Mouse (Mus musculus) brain, embryonic 18.5 days (tissue): ENCODE measurements at regions not wholly inside any gene's neighbourhood (a gene's known extent, or its start where the extent isn't known, plus 50 kb on each side); places are given as distances from the start of the nearest gene placed in this dataset.

ENCODE experiments used
- DNase-seq: peaks from one replicate; pipeline ENCODE4 v3.0.0-alpha.2; 2012; ENCODE audit warnings: low read depth, low spot score

- DNase-seq, result no peak
These were observed 1521.9 kb upstream of the Gm6569 start for GRCm38 (mm10) chr15:72312417-72312816.

- no peak for DNase-seq
These were observed 1512.8 kb upstream of the Gm6569 start for GRCm38 (mm10) chr15:72321528-72321927.

- DNase-seq, result no peak
These were observed 1512.2 kb upstream of the Gm6569 start for GRCm38 (mm10) chr15:72322127-72322526.

DNA sequence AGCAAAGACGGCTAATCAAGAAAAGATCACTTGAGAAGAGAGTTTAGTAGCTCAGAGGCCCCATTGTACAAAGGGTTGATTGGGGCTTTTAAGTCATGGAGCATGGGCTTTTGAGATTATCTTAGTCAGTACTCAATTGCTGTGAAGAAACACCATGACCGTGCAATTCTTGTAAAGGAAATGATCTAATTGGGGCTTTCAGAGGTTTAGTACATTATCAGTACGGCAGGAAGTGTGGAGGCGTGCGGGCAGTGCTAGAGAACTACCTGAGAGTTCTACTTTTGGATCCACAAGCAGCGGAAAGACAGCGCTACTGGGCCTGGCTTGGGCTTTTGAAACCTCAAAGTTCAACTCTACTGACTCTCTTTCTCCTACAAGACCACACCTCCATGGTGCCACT, 1511.2 kb upstream of the Gm6569 start:
- no peak for DNase-seq

DNA sequence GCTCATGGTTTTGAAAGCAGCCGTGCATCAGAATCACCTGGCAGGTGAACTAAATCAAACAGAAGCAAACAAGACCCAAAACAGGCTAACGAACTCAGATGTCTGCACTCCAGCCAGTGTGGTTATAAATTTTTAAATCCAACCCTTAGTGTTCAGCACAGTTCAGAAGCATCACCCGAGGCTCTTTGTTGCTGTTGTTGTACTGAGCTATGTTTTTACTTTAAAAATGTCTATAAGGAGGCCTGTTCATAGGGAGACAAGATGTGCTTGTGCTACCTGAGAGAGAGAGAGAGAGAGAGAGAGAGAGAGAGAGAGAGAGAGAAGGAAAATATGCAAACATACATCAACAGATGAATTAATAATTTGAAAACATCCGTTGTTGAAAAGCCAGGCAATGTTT, 1503.1 kb upstream of the Gm6569 start:
- no peak for DNase-seq

- no peak for DNase-seq
These were observed 1499.9 kb upstream of the Gm6569 start for GRCm38 (mm10) chr15:72334497-72334896.

GRCm38 (mm10) chr15:72339629-72340028, 1494.7 kb upstream of the Gm6569 start:
- DNase-seq, result no peak

DNA sequence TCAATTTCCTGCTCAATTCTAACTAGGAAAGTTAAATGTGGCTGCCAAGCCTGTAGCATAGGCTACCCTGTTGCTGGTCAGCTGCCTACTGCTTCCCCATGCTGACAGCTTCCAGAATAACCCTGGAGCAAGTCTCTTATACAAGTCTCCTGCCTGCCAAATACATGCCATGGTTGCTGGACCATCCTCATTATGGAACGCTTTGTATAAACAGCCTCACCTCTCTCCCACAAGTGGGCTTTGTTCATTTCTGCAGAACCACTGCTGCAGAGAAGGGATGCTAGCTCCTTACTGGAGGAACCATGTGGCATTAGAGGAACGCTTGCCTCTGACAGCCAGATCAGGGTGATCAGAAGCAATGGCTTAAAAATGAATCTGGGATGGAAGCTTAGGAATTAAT, 1492.4 kb upstream of the Gm6569 start:
- no peak for DNase-seq

- no peak for DNase-seq
These were observed 1491.9 kb upstream of the Gm6569 start for GRCm38 (mm10) chr15:72342504-72342903.

DNA sequence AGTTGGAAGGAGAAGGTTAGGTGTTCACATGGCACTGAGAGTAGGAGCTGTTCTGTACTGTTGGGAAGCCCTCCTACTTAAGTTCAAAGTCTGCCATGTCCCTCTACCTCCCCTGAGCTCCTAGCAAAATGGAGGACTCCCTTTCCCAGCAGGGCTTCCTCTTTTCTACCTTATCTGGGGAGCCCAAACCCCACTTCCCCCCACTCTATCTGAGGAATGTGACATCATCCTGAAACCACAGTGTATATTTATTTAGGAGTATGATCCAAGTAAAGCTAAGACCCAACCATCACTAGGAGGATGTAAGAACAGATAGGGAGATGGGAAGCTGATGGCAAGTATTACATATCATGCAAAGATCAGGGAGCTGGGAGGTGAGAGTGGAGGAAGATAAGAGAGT, 1490.6 kb upstream of the Gm6569 start:
- no peak for DNase-seq

DNA sequence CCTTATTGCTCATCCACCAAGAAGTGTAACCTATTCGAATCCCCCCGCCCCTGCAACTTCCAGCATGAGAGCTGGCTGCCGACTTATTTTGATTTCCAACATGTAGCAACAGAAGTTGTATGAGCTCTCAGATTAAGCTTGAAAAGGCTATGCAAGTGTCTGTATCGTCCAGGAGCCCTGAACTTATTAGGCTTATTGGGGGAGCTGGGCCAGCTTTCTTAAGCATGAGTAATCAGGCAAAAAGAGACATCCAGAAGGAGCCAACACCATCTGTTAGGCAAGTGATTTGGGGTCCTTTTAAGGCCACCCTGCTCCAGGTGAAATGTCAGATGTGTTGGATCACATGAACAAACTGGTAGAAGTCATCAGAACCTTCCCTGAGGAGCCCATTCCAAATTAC, 1481.0 kb upstream of the Gm6569 start:
- DNase-seq, result no peak

DNA sequence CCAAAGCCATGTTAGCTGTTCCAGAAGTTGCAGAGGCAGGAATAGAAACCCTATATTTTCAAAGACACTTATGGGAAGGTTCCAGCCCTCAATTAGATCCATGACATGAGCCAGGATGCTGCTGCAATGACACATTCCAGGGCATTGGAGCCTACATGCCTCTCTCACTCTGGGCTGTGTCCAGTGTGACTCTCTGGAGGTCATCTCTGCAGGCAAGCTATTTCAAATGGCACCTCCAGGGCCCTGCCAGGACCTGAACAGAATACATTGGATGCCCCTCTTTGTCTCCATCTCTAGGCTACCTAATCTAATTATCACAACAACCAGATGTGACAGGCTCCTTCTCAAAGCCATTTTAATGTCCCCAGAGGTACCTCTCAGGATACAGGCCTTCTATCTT, 1478.7 kb upstream of the Gm6569 start:
- DNase-seq, result no peak

GRCm38 (mm10) chr15:72359636-72360035, 1474.7 kb upstream of the Gm6569 start:
- no peak for DNase-seq

DNA sequence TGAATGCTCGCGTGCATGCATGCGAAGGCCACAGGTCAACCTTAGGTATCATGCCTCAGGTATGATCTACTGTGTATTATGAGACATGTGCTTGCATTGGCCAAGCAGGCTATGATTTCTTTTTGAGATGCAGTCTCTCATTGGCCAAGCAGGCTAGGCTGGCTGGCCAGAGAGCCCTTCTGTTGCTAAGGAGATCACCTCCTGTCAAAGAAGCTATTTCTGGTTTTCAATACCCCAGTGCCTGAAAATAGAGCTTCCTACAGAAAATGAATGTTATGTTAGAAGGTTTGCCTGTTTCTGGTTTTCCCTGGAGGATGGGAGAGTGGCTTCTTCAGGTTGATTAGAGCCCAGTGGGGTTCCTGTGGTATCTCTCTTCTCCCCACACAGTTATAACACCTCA, 1474.3 kb upstream of the Gm6569 start:
- DNase-seq, result no peak

GRCm38 (mm10) chr15:72360463-72361030, 1473.8 kb upstream of the Gm6569 start:
- DNase-seq, result no peak

DNA sequence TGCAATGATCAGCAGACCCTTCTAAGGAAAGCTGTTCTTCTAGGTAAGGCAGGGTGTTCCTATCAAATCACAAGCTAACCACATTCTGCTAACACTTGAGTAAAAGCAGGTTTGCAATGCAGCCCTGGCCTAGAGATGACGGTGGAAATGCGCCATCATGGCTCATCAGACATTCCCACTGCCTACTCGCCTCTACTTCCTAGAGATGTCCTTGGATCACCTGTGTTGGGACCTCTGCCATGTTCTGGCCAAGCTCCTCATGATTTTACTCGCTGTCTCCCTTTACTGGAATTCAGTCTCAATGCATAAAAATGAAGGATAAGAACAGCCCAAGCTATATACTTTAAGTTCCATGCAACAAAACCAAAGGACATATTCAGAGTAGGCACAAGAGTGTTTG, 1461.3 kb upstream of the Gm6569 start:
- DNase-seq, result no peak

DNA sequence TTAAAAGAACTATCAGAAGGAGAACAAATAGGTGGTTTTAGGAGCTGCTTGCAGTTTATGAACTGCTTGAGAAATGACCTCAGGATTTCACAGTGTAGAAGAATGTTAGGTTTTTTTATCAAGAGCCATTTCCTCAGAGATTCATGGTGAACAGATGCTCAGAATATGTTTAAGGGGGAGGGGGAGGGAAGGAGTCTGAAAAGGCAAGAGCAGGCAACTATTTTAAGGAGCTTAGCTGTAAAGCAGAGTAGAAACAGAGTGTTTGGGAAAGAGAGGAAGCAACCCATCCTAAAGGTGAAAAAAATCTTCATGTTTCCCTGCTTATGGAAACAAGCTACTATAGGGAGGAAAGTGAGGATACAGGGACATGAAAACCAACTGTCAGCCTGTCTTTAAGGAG, 1457.2 kb upstream of the Gm6569 start:
- no peak for DNase-seq

GRCm38 (mm10) chr15:72379291-72379690, 1455.1 kb upstream of the Gm6569 start:
- DNase-seq, result no peak

DNA sequence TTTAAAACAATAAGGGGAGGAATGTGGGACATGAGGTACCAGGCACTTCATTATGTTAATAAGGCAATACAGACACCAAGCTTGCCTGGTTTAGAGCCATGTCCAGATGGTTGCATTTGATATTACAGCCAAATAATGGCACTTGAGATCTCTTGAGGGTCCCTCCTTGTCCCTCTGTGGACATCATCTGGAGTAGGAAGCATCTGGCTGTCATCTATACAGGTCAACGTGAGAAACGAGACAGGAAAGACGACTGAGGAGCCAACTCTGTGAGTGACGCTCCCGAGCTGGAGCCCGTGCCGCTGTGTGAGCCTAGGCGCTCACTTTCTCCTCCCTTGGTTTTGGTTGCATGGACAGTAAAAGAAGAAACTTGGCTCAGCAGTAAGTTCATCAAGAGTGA, 1453.2 kb upstream of the Gm6569 start:
- DNase-seq, result no peak

- DNase-seq, result no peak
These were observed 1452.6 kb upstream of the Gm6569 start for GRCm38 (mm10) chr15:72381744-72382143.

DNA sequence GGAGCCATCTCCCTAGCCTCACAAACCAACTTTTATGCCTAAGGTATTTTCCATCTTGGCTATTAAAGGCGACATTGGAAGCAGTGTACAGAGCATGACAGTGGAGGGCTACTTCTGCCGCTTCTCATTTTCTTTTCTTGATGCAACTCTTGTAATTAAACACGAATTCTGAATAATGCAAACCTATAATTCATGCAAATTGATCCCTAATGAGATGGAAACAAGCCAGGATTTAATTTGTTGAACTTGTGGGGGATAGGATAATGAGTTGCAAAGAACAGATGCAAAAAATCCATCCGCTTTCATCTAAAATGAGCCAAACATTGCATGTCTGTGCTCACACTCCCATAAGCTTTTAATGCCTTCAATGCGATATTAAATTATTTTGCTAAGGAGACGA, 1451.8 kb upstream of the Gm6569 start:
- peak; percentile 71 for DNase-seq

DNA sequence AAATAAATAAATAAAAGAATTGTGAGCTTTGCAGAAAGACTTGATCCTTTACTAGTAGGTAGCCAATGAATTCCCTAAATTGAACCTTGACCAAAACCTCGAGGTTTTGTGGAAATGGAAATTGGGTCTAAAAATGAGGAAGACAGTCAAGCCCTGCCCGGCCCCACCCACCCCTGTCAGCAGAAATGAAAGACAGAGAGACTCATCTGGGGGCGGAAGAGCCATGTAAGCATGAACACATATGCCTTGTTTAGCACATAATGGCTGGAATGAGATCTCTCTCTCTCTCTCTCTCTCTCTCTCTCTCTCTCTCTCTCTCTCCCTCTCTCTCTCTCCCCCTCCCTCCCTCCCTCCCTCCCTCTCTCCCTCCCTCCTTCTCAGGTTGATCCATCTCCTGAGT, 1451.3 kb upstream of the Gm6569 start:
- no peak for DNase-seq

DNA sequence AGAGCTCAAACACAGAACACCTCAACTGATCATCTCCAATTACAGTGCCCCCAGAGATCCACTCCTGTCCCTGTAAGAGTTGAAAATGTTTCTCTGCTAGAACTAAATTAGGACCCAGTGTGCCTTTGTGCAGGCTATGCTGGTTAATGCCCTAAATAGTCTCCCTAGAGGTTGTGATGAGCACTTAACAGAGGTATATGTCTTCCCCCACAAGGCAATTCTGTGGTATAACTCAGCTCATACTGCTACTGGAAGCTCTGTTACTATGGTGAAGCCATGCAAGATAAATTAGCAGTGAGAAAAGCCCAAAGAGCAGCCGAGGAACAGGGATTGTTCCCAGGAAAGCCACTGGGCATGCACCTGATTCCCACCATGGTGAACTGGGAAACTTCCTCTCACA, 1450.9 kb upstream of the Gm6569 start:
- DNase-seq, result no peak

- no peak for DNase-seq
These were observed 1441.1 kb upstream of the Gm6569 start for GRCm38 (mm10) chr15:72393226-72393625.
